Comparison of ENCODE assay signal across 7 mouse cellular contexts in genomic region chr13:111317876-111318275, GRCm38 (mm10).
A peak's percentile ranks its signal among the peaks of the same experiment; 100 is the strongest.
DNase-seq lines count a peak whose midpoint lies in the region; ATAC-seq and TF ChIP-seq lines count a peak whose summit lies in the region.
"Not testable (repeated sequence)": the region's sequence is repeated elsewhere in the genome, so short reads cannot be mapped to it uniquely, and the experiment has no call there.

No protein-coding gene starts in this region.

- not testable (repeated sequence) for H3K27ac ChIP-seq in kidney, adult 2 months (ENCODE audit: insufficient read depth, low read depth, low read length); midbrain, embryonic 11.5 days (ENCODE audit: low read depth, low read length)

- H3K4me2 ChIP-seq in midbrain, embryonic 11.5 days = not testable (repeated sequence)

- not testable (repeated sequence) for TF ChIP-seq CTCF in kidney, adult 2 months (conservative IDR thresholded peaks at IDR 0.05; ENCODE audit: insufficient read depth, insufficient read length, low read depth, low read length)

- not testable (repeated sequence) for TF ChIP-seq POLR2A in kidney, adult 2 months (IDR thresholded peaks at IDR 0.05; ENCODE audit: low read depth, low read length)

- not testable (repeated sequence) for H3K9ac ChIP-seq in midbrain, embryonic 11.5 days (ENCODE audit: low read length)

- H3K27me3 ChIP-seq in kidney, adult 2 months (replicated peaks; ENCODE audit: control insufficient read depth, insufficient read depth, low read length); midbrain, embryonic 11.5 days (ENCODE audit: control insufficient read depth, insufficient read depth, low read length): not testable (repeated sequence)

- not testable (repeated sequence) for ATAC-seq in midbrain, embryonic 11.5 days (ENCODE audit: low FRiP score)

- WGBS in kidney, adult 2 months = 73% methylated on average over 2 of the region's 2 CpGs
- WGBS in midbrain, embryonic 11.5 days = 83% methylated on average over 2 of the region's 2 CpGs

- H3K9me3 ChIP-seq in midbrain, embryonic 11.5 days (ENCODE audit: control insufficient read depth, low read length) = not testable (repeated sequence)

- not testable (repeated sequence) for H3K36me3 ChIP-seq in kidney, adult 2 months (ENCODE audit: control insufficient read depth, insufficient read depth, low read length); midbrain, embryonic 11.5 days (ENCODE audit: control insufficient read depth, insufficient read depth, low read length)

- not testable (repeated sequence) for H3K4me1 ChIP-seq in kidney, adult 2 months (ENCODE audit: control insufficient read depth, insufficient read depth, low read length); midbrain, embryonic 11.5 days (ENCODE audit: control insufficient read depth, insufficient read depth, low read length)

- peak; percentile 39 for DNase-seq in heart, adult 11 months
- DNase-seq in kidney, adult 11 months = peak; percentile 35
- peak; percentile 71 for DNase-seq in kidney, adult 2 months
- DNase-seq in kidney, adult 8-10 months = peak; percentile 28 to 30
- DNase-seq in kidney, adult 9 months = peak; percentile 64
- peak; percentile 9 to 14 for DNase-seq in kidney, postnatal 36 days
- DNase-seq in midbrain, embryonic 11.5 days (ENCODE audit: low spot score, missing footprints) = peak; percentile 8

- not testable (repeated sequence) for H3K4me3 ChIP-seq in kidney, adult 2 months (ENCODE audit: insufficient read depth, low read depth, low read length); midbrain, embryonic 11.5 days (ENCODE audit: low read depth, low read length)

Comparison
In these comparisons a context has a peak if more than half of its experiments do, and no peak if none do; other contexts are left out.
1. DNase-seq: peak in every context shown above with its lines; median percentile 71 in kidney, adult 2 months; 64 in kidney, adult 9 months; 39 in heart, adult 11 months; 35 in kidney, adult 11 months; 29 in kidney, adult 8-10 months; 12 in kidney, postnatal 36 days; 8 in midbrain, embryonic 11.5 days.